In genomic region chr6:91684474-91684829, GRCm38 (mm10) we compare ENCODE assay signal across 8 mouse cellular contexts. TPM values are rescaled to one million over a fixed set of nuclear protein-coding genes. Genes with fewer than 3 reads are reported as not detected.
A peak's percentile ranks its signal among the peaks of the same experiment; 100 is the strongest.
DNase-seq lines count a peak whose midpoint lies in the region; ATAC-seq and TF ChIP-seq lines count a peak whose summit lies in the region.

No protein-coding gene starts in this region.

- peak overlapping the region; percentile 89 for H3K4me3 ChIP-seq in forebrain, embryonic 14.5 days (ENCODE audit: low read depth, low read length)
- H3K4me3 ChIP-seq in limb, embryonic 14.5 days (replicated peaks; ENCODE audit: low read length): peak overlapping the region; percentile 90
- H3K4me3 ChIP-seq in midbrain, postnatal 0 days (ENCODE audit: low read depth, low read length): peak overlapping the region; percentile 93

- H3K27me3 ChIP-seq in forebrain, embryonic 14.5 days (replicated peaks; ENCODE audit: control insufficient read depth, insufficient read depth, low read length): no peaks in the 10 kb centered on the region
- no peaks in the 10 kb centered on the region for H3K27me3 ChIP-seq in limb, embryonic 14.5 days (ENCODE audit: control insufficient read depth, insufficient read depth, low read length)
- H3K27me3 ChIP-seq in midbrain, postnatal 0 days (ENCODE audit: insufficient read depth, low read length): no peaks in the 10 kb centered on the region

- H3K9ac ChIP-seq in forebrain, embryonic 14.5 days (ENCODE audit: low read length): peak overlapping the region; percentile 95
- H3K9ac ChIP-seq in limb, embryonic 14.5 days (ENCODE audit: low read depth, low read length, severe bottlenecking): peak overlapping the region; percentile 89
- H3K9ac ChIP-seq in midbrain, postnatal 0 days (replicated peaks; ENCODE audit: low read length, poor library complexity, severe bottlenecking): peak overlapping the region; percentile 97

- ATAC-seq in activated CD4-positive, CD25-positive, alpha-beta regulatory T cell, adult 4 months: peak; percentile 0
- peak; percentile 47 for ATAC-seq in forebrain, embryonic 14.5 days
- ATAC-seq in limb, embryonic 14.5 days (ENCODE audit: low FRiP score, low read depth): no peak
- ATAC-seq in midbrain, postnatal 0 days (ENCODE audit: low FRiP score): peak; percentile 45

- no peaks in the 10 kb centered on the region for H3K9me3 ChIP-seq in forebrain, embryonic 14.5 days (replicated peaks; ENCODE audit: control insufficient read depth, low read length)
- H3K9me3 ChIP-seq in limb, embryonic 14.5 days (ENCODE audit: control insufficient read depth, low read length): no peaks in the 10 kb centered on the region
- no peaks in the 10 kb centered on the region for H3K9me3 ChIP-seq in midbrain, postnatal 0 days (ENCODE audit: low read length)

- no peaks in the 10 kb centered on the region for H3K36me3 ChIP-seq in forebrain, embryonic 14.5 days (ENCODE audit: control insufficient read depth, insufficient read depth, low read length)
- no peaks in the 10 kb centered on the region for H3K36me3 ChIP-seq in limb, embryonic 14.5 days (ENCODE audit: control insufficient read depth, insufficient read depth, low read length)
- no peaks in the 10 kb centered on the region for H3K36me3 ChIP-seq in midbrain, postnatal 0 days (ENCODE audit: insufficient read depth, low read length)

- TF ChIP-seq CTCF in midbrain, postnatal 0 days (IDR thresholded peaks at IDR 0.05): no peak

- DNase-seq in kidney, adult 9 months: peak; percentile 38
- DNase-seq in kidney, adult 11 months: no peak
- DNase-seq in forebrain, embryonic 14.5 days (ENCODE audit: low spot score): peak; percentile 36
- DNase-seq in limb, embryonic 14.5 days (ENCODE audit: low spot score): peak; percentile 6
- peak; percentile 36 for DNase-seq in midbrain, postnatal 0 days (ENCODE audit: low spot score)
- no peak for DNase-seq in adipocyte (ENCODE audit: low spot score)
- DNase-seq in layer of hippocampus, postnatal 36 days: no peak

- H3K4me2 ChIP-seq in forebrain, embryonic 14.5 days (ENCODE audit: low read length): peak overlapping the region; percentile 92
- peak overlapping the region; percentile 75 for H3K4me2 ChIP-seq in limb, embryonic 14.5 days (replicated peaks; ENCODE audit: low read depth, low read length, severe bottlenecking)
- H3K4me2 ChIP-seq in midbrain, postnatal 0 days (ENCODE audit: low read depth, low read length, poor library complexity, severe bottlenecking): peak overlapping the region; percentile 58

- WGBS in forebrain, embryonic 14.5 days: 3% methylated on average over 13 of the region's 13 CpGs
- WGBS in limb, embryonic 14.5 days: 2% methylated on average over 9 of the region's 13 CpGs
- WGBS in midbrain, postnatal 0 days: 2% methylated on average over 13 of the region's 13 CpGs

- peaks cover 21% of the 10 kb centered on the region for H3K4me1 ChIP-seq in forebrain, embryonic 14.5 days (ENCODE audit: control insufficient read depth, insufficient read depth, low read length)
- H3K4me1 ChIP-seq in limb, embryonic 14.5 days (ENCODE audit: control insufficient read depth, insufficient read depth, low read length): peaks cover 31% of the 10 kb centered on the region
- H3K4me1 ChIP-seq in midbrain, postnatal 0 days (ENCODE audit: insufficient read depth, low read length): peaks cover 16% of the 10 kb centered on the region

- H3K27ac ChIP-seq in forebrain, embryonic 14.5 days (ENCODE audit: low read depth, low read length): peak overlapping the region; percentile 96
- H3K27ac ChIP-seq in limb, embryonic 14.5 days (replicated peaks; ENCODE audit: low read depth, low read length): peak overlapping the region; percentile 86
- H3K27ac ChIP-seq in midbrain, postnatal 0 days (ENCODE audit: low read depth, low read length): peak overlapping the region; percentile 91

- TF ChIP-seq POLR2A in limb, embryonic 14.5 days (IDR thresholded peaks at IDR 0.05; ENCODE audit: borderline replicate concordance, extremely low read depth, insufficient read depth, insufficient read length): no peak

RNA-seq across cellular contexts. Expression of gene Slc6a6, which starts 0.6 kb away (rescaled TPM):
- polyA plus RNA-seq in activated CD4-positive, CD25-positive, alpha-beta regulatory T cell, adult 4 months (2017; shearing (Covaris generic)): 10 to 100 TPM; 34.3 to 47.9 TPM
- polyA plus RNA-seq in forebrain, embryonic 14.5 days (2014; fragmentation: Nextera tagmentation; extraction: Ambion mirVana): 45.6 and 71.7 TPM in 2 replicates
- 43.3 and 54.4 TPM in 2 replicates for polyA plus RNA-seq in limb, embryonic 14.5 days (2012; rRNA removed)
- 41.2 and 44.2 TPM in 2 replicates for polyA plus RNA-seq in limb, embryonic 14.5 days (2014; fragmentation: Nextera tagmentation; extraction: Ambion mirVana)
- 105 and 147 TPM in 2 replicates for total RNA-seq in midbrain, postnatal 0 days (2014; rRNA removed)
- 123 and 146 TPM in 2 replicates for polyA plus RNA-seq in midbrain, postnatal 0 days (2015; fragmentation: Nextera tagmentation; extraction: Ambion mirVana)
- 100 to 1,000 TPM; 116 to 118 TPM for total RNA-seq in layer of hippocampus, postnatal 36 days (2021)

Comparison
In these comparisons a context has a peak if more than half of its experiments do, and no peak if none do; other contexts are left out.
1. DNase-seq: peak in kidney, adult 9 months (single experiment), forebrain, embryonic 14.5 days (single experiment), limb, embryonic 14.5 days (single experiment) and midbrain, postnatal 0 days (single experiment); none in kidney, adult 11 months (single experiment), adipocyte (single experiment) and layer of hippocampus, postnatal 36 days (0 of 2).
2. Peak in every context shown above with its lines, with median percentiles within 50 percentile points of each other: H3K27ac ChIP-seq, H3K4me2 ChIP-seq, H3K4me3 ChIP-seq and H3K9ac ChIP-seq.